Mouse (Mus musculus) heart, embryonic 16.5 days (tissue): Measurements from ENCODE around the gene Lin28b. TPM values are rescaled to one million over a fixed set of nuclear protein-coding genes. Genes with fewer than 3 reads are reported as not detected.
A peak's percentile ranks its signal among the peaks of the same experiment; 100 is the strongest.
"Not testable (repeated sequence)": the region's sequence is repeated elsewhere in the genome, so short reads cannot be mapped to it uniquely, and the experiment has no call there.

Experiments used
- ATAC-seq: fragments of 200-750 bp; cut with Nextera tagmentation; replicated peaks from 2 replicates; pipeline ENCODE4 v1.8.0; 2017; ENCODE audit warnings: moderate number of reproducible peaks; ENCODE audit not compliant: insufficient read depth, low FRiP score; ENCODE audit errors: extremely low read depth
- H3K27ac ChIP-seq: fragments of 300-500 bp; sonication (generic); 2 replicates; pipeline ENCODE4 v1.5.1; 2014; ENCODE audit warnings: mild to moderate bottlenecking, low read length, control low read depth, moderate library complexity
- H3K27me3 ChIP-seq: fragments of 300-500 bp; sonication (generic); 2 replicates; pipeline ENCODE4 v1.6.1; 2014; ENCODE audit warnings: low read length, mixed read lengths; ENCODE audit not compliant: control insufficient read depth, insufficient read depth
- H3K36me3 ChIP-seq: fragments of 300-500 bp; sonication (generic); 2 replicates; pipeline ENCODE4 v1.6.1; 2014; ENCODE audit not compliant: control insufficient read depth, insufficient read depth
- H3K4me1 ChIP-seq: fragments of 300-500 bp; sonication (generic); 2 replicates; pipeline ENCODE4 v1.6.1; 2014; ENCODE audit warnings: low read length, mixed read lengths; ENCODE audit not compliant: control insufficient read depth, insufficient read depth
- H3K4me2 ChIP-seq: fragments of 300-500 bp; sonication (generic); 2 replicates; pipeline ENCODE4 v1.6.1; 2014; ENCODE audit warnings: low read depth, mild to moderate bottlenecking, control low read depth, low read length
- H3K4me3 ChIP-seq: fragments of 300-500 bp; sonication (generic); 2 replicates; pipeline ENCODE4 v1.5.1; 2014; ENCODE audit warnings: mild to moderate bottlenecking, control low read depth, low read length
- H3K9ac ChIP-seq: fragments of 300-500 bp; sonication (generic); 2 replicates; pipeline ENCODE4 v1.6.1; 2014; ENCODE audit warnings: low read length, control low read depth
- H3K9me3 ChIP-seq: fragments of 300-500 bp; sonication (generic); replicated peaks from 2 replicates; pipeline ENCODE4 v1.6.1; 2016; ENCODE audit warnings: low read length; ENCODE audit not compliant: control insufficient read depth
- WGBS: fragments of 180-500 bp; shearing (Covaris S2); extraction: QIAGEN DNeasy Blood & Tissue Kit; methylation state at CpG from one replicate; pipeline ENCODE4 v1.1.7; 2014; 5-methylcytosine and 5-hydroxymethylcytosine counted together
- polyA plus RNA-seq: library from polyadenylated mRNA; unstranded; fragments of >200 nt; fragmentation: Nextera tagmentation; extraction: Ambion mirVana; gene quantifications from 2 replicates; pipeline ENCODE4 v1.2.1, GENCODE M21; 2015

The Lin28b gene
- polyA plus RNA-seq, 1 experiment from 2014 or later = 3.6 TPM

DNA sequence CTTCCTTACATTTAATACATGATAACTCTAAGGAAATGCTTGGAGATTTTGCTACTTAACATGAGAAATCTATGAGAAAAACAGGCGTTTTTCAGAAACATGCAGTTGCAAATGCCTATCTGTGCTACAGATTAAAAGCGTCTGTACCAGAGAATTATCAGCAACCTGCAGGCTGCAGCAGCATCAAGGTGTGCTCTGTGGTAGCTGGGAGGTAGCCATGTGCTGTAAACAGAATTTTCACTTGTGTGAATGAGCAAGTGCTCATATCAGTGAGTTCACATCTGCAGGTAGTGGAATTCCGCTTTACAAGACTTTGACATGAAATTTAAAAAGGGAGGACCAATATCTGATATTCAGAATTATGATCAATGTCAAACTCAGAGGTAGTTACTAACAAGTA, 107.9 kb downstream of the Lin28b start:
- H3K4me3 ChIP-seq = no peak overlapping the region
- no peaks in the 10 kb centered on the region for H3K9me3 ChIP-seq
- 0 out of 2 replicates have a peak, but pooled peaks cover 3% of the 10 kb centered on the region for H3K4me1 ChIP-seq
- no peak overlapping the region for H3K4me2 ChIP-seq
- H3K27me3 ChIP-seq = no peaks in the 10 kb centered on the region
- no peaks in the 10 kb centered on the region for H3K36me3 ChIP-seq
- WGBS = 61% methylated on average over 3 of the region's 3 CpGs
- H3K9ac ChIP-seq = no peak overlapping the region
- H3K27ac ChIP-seq = no peak overlapping the region
- no peak for ATAC-seq

DNA sequence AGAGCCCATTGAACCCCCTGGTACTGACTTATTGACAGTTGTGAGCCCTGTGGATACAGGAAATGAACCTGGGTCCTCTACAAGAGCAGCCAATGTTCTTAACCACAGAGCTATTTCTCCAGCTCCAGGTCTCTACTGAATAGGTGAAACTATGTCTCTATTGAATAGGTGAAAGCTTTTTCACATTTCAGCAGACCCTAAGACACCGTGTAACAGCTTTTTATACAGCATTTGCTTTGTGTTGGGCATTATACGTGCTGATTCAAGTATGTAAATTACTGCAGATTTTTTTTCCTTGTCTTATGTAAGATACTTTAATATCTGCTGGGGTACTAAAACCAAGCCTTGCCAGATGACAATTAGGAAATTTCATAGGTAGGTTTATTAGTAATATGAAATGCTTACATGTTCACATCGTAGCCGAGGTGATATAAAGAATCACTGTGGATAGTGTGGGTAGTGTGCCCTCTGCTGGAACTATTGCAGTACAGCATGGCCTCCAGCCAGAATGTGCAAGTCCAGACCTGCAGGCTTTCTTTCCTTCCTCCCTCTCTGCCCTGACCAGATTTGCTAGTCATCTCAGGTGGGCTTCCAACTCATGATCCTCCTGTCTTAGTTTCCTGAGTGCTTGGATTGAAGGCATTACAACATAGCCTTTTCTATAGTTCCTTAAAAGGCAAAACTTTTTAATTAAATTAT, 113.1 kb downstream of the Lin28b start:
- no peak overlapping the region for H3K9ac ChIP-seq
- H3K4me2 ChIP-seq = no peak overlapping the region
- ATAC-seq = no peak; the same call in 1 of the 2 replicates
- no peak overlapping the region for H3K27ac ChIP-seq
- no peak overlapping the region for H3K4me3 ChIP-seq
- no peaks in the 10 kb centered on the region for H3K9me3 ChIP-seq
- H3K4me1 ChIP-seq = peaks cover 3% of the 10 kb centered on the region; the same call in 1 of the 2 replicates
- WGBS = 44% methylated on average over 4 of the region's 4 CpGs
- H3K27me3 ChIP-seq = no peaks in the 10 kb centered on the region
- H3K36me3 ChIP-seq = peaks cover 3% of the 10 kb centered on the region; the same call in 1 of the 2 replicates

DNA sequence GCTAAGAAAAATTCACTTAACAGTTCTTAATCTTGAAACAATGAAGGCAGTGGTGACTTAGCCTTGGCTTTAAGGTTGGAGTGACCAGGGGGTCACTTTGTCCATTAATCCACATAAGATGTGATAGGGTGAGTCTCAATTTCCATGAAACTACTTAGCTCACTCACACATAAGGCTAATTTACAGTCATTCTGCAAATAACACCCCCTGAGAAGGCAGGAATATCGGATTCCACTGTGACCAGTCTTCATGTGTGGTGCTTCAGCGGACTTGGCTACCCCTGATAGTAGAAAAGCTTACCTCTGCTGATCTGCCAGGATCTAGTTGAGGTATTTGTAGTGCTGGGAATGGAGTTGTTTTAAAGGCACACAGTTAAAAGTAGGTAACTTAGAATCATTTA, 115.7 kb downstream of the Lin28b start:
- Histone ChIP-seq H3K27ac (no peak overlapping the region), H3K9ac (no peak overlapping the region)
- 76% methylated on average over 2 of the region's 2 CpGs for WGBS

DNA sequence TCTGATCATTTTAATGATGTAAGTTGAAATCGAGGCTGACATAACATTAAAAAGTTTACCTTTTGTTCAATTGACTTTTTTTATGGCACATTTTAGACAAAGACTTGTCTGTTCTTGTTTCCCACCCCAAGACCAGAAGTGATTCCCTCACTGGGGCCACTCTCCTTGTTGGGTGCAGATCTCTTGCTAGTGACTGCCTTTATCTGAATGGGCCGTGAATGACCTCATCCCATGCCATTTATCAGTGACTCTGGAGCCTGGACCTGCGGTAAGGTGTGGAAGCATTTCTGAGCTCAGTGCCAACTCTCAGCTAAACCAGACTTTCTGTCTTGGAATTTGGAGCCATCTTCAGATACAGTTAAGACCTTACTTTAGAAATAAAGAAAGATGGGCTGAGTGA, 116.6 kb downstream of the Lin28b start:
- peaks cover 11% of the 10 kb centered on the region; the same call in 1 of the 2 replicates for H3K36me3 ChIP-seq
- H3K4me2 ChIP-seq = no peak overlapping the region
- no peaks in the 10 kb centered on the region for H3K27me3 ChIP-seq
- no peak for ATAC-seq
- H3K4me1 ChIP-seq = no peaks in the 10 kb centered on the region; the same call in 1 of the 2 replicates
- no peak overlapping the region for H3K9ac ChIP-seq
- H3K4me3 ChIP-seq = no peak overlapping the region
- no peak overlapping the region; the same call in 1 of the 2 replicates for H3K27ac ChIP-seq
- H3K9me3 ChIP-seq = no peaks in the 10 kb centered on the region
- 40% methylated on average over 3 of the region's 3 CpGs for WGBS

More for the DNA sequence above, 115.7 kb downstream of the Lin28b start:
- Histone ChIP-seq H3K27me3 (no peaks in the 10 kb centered on the region), H3K9me3 (no peaks in the 10 kb centered on the region), H3K4me1 (no peaks in the 10 kb centered on the region; the same call in 1 of the 2 replicates), H3K4me3 (no peak overlapping the region), H3K4me2 (no peak overlapping the region), H3K36me3 (peaks cover 8% of the 10 kb centered on the region; the same call in 1 of the 2 replicates)
- no peak for ATAC-seq

DNA sequence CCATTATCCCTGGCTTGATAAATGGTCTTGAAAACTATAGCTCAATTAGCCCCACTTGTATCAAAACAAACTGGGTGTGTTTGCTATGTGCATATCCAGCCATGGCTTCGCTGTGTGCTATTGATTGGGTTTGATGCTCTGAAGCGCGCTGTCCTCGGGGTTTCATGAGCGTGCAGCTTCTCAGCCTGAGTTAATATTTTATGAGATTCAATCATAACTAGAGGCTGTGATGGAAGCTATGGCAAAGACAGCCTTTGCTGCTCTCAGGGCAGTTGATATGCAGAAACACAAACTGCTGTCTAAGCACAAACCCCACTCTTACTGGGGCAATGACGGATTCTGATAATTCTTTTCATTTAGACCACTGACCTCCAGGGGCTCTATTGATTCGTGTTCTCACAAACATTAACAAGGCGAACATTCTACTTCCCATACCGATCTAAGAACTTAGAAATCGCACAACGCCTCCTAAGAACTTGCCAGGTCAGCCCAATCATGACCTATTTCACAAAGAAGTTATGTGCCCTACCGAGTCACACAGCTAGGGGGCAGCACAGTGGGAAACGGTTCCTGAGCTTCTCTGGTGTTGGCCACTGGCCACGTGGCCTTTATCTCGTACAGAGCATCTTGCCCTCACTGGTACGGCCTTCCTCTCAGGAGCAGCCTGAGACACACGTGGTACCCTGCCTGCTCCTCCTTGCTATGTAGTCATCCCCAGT, 119.0 kb downstream of the Lin28b start:
- ATAC-seq = no peak
- no peak overlapping the region for H3K4me3 ChIP-seq
- H3K9me3 ChIP-seq = no peaks in the 10 kb centered on the region
- peaks cover 11% of the 10 kb centered on the region; the same call in 1 of the 2 replicates for H3K36me3 ChIP-seq
- H3K27me3 ChIP-seq = no peaks in the 10 kb centered on the region
- H3K27ac ChIP-seq = no peak overlapping the region
- WGBS = 83% methylated on average over 17 of the region's 17 CpGs
- no peak overlapping the region for H3K4me2 ChIP-seq
- H3K4me1 ChIP-seq = peaks cover 15% of the 10 kb centered on the region
- no peak overlapping the region for H3K9ac ChIP-seq

DNA sequence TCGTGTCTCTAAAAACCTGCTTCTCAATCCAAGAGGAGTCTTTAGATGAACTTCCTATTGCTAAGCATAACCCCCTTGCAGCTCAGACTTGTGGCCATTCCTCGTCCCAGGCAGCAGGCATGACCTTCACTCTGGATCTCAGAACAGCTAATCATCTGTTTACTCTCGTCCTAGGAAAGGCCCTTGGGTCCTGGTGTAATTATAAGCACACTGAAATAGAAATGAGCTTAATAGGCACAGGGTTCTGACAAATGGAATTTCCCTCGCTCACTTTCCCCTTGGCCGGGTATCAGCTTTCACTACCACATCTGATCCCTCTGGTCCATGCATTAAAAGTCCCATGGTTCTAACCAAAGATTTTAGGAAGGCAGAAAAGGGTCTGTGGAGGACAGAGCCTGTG, 122.8 kb downstream of the Lin28b start:
- H3K4me3 ChIP-seq = no peak overlapping the region
- peak overlapping the region; percentile 28; the same call in 1 of the 2 replicates for H3K9ac ChIP-seq
- no peak overlapping the region; the same call in 1 of the 2 replicates for H3K4me2 ChIP-seq
- H3K4me1 ChIP-seq = peaks cover 24% of the 10 kb centered on the region
- H3K27ac ChIP-seq = peak overlapping the region; percentile 90
- peak; percentile 61 for ATAC-seq
- H3K9me3 ChIP-seq = no peaks in the 10 kb centered on the region
- 31% methylated on average over 5 of the region's 5 CpGs for WGBS
- peaks cover 12% of the 10 kb centered on the region for H3K36me3 ChIP-seq
- H3K27me3 ChIP-seq = no peaks in the 10 kb centered on the region

DNA sequence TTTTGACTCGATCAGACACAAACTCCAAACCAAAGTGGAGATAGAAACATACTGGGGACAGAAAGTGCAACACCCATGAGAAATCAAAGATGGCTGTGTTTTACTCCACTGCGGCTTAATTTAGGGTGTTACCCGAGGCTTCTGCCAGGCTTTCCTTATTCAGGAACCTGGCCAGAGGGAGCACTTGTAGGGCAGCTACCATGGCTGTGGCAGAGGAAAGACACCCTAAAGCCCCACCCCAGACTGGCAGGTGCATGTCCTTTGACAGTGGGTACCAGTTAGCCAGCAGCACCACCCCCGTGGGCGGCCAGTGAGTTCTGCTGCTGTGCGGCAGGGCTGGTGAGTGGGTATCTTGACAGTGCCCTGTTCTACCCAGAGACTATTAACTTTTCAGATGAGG, 130.1 kb downstream of the Lin28b start:
- no peak for ATAC-seq
- no peaks in the 10 kb centered on the region for H3K27me3 ChIP-seq
- no peak overlapping the region for H3K4me3 ChIP-seq
- H3K9ac ChIP-seq = no peak overlapping the region
- H3K4me2 ChIP-seq = no peak overlapping the region
- no peak overlapping the region for H3K27ac ChIP-seq
- WGBS = 89% methylated on average over 6 of the region's 6 CpGs
- H3K4me1 ChIP-seq = no peaks in the 10 kb centered on the region
- H3K9me3 ChIP-seq = no peaks in the 10 kb centered on the region
- H3K36me3 ChIP-seq = peaks cover 28% of the 10 kb centered on the region

DNA sequence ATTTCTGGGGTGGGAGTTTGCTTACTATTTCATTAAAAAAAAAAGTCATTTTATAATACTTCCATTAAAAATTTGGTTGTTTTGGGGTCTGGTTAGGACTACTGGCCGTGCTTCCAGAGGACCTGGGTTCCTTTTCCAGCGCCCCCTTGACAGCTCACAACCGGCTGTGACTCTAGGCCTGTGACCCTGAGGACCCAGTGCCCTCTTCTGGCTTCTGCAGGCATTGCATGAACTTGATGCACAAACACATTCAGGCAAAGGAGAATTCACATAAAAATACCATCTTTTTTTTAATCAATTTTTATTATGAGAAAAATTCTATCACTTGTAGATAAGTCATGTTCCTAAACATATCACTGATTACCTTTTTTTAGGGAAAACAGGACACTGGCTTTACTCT, 138.1 kb downstream of the Lin28b start:
- H3K4me3 ChIP-seq, H3K27ac ChIP-seq, H3K4me2 ChIP-seq, H3K27me3 ChIP-seq, H3K9me3 ChIP-seq, H3K9ac ChIP-seq, H3K4me1 ChIP-seq, ATAC-seq: not testable (repeated sequence)
- WGBS = 82% methylated on average over 3 of the region's 3 CpGs
- peaks cover 42% of the 10 kb centered on the region for H3K36me3 ChIP-seq

DNA sequence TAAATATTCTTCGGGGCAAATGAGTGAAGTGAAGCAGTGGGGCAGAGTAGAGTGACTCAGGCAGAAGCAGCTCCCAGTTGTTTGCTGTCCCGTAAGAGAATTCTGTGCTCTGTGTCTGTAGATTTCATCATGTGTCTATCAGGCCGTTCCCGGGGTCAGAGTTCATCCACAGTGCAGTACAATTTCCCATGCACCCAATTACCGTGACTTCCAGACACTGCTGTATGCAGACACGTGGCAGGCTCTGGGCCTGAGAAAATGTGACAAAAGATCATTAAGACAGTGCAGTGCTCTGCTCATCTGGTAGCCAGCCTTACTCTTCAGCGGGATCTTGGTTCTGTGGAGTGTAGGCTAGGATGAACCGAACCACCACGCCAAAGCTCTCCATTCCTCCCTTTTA, 141.0 kb downstream of the Lin28b start:
- no peak overlapping the region for H3K27ac ChIP-seq
- H3K4me1 ChIP-seq = no peaks in the 10 kb centered on the region; the same call in 1 of the 2 replicates
- no peak overlapping the region for H3K4me3 ChIP-seq
- H3K27me3 ChIP-seq = no peaks in the 10 kb centered on the region
- no peak overlapping the region for H3K9ac ChIP-seq
- WGBS = 86% methylated on average over 9 of the region's 9 CpGs
- H3K36me3 ChIP-seq = peaks cover 46% of the 10 kb centered on the region
- H3K9me3 ChIP-seq = peaks cover 6% of the 10 kb centered on the region
- no peak for ATAC-seq
- H3K4me2 ChIP-seq = no peak overlapping the region
